Mouse (Mus musculus) spleen, adult 12 weeks (tissue): ENCODE results near the gene Vill.

Source experiments
- DNase-seq: peaks from one replicate; pipeline ENCODE4 v3.0.0; 2022; ENCODE audit warnings: low spot score

The Vill gene

DNA sequence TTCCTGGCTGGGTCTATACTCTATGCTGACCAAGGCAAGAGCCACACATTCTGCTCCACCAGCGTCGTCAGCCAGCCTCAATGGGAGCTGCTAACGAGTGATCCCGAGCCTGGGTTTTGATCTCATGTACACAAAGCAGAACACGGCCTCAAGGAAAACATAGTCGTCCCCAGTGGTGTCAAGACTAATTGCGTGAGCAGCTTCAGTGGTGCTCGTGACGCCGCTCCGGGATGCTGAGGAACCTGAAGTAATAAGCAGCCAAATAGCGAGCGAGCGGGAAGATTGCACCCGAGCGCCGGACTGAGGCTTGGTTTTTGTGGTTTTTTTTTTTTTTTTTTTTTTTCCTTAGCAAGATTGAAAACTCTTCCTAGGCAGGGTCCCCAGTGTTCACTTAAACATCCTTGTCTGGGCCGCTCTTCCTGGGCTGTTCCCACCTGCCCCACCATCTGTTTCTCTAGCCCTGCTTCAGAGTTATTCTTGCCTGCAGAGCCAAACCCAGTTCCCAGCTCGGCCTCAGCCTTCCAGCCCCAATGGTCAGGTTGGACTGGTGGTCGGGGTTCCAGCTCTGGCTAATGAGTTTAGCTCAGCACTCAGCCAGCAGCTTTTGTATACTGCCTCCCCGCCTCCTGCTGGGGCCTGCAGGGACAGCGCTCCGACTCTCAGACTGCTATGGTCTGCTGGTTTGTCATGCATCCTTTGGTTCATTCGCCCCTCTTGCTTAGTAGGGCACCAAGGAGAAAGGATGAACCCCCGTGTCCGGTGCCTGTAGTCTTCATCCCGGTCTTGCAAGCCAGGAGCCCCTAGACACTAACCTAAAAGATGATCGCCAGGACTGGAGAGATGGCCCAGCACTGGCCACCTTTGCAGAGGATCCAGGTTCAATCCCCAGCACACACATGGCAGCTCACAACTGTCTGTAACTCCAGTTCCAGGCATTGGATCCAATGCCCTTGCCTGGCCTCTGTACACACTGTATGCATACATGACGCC, 17.6 kb upstream of the Vill start:
- no peak for DNase-seq

DNA sequence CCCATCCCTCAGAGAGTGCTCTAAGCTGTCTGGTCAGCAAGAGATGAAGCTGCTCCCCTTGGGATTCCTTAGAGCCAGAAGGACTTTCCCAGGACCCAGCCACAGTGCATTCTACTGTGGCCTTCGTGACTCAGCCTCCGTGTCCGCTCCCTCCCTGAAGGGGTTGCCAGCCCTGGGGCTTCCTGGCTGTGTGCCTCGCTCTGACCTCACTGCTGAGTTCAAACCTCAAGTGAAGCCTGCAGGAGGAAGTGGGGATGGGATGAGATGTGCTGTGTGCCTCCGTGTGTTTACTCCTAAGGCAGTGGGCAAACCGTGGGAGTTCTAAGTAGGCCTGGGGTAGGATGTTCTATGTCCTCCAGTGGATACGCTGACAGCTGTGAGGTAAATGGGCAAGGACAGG, 16.7 kb upstream of the Vill start:
- DNase-seq = no peak

DNA sequence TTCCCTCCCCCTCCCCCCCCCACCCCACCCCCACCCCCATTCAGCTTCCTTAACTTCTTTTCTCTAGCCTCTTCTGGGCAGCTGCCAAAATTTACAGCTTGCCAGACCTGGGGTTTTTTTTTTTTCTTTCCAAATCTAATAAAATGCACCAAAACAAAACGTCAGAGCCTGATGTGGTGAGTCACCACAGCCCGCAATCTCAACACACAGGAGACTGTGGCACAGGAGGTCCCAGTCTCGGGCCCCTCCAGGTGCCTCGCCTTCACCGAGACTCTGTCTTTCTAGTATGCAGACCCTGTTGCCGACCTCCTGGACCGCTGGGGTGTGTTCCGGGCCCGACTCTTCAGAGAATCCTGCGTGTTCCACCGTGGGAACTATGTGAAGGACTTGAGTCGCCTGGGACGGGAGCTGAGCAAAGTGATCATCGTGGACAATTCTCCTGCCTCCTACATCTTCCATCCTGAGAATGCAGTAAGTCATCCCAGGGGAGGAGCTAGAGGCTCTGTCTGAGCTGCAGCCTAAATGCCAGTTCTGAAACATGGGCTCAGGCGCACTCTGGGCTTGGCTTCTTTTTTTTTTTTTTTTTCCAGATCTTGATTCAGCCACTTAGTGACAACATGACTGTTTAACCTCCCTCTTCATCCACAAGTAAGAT, 15.4 kb upstream of the Vill start:
- DNase-seq = no peak

DNA sequence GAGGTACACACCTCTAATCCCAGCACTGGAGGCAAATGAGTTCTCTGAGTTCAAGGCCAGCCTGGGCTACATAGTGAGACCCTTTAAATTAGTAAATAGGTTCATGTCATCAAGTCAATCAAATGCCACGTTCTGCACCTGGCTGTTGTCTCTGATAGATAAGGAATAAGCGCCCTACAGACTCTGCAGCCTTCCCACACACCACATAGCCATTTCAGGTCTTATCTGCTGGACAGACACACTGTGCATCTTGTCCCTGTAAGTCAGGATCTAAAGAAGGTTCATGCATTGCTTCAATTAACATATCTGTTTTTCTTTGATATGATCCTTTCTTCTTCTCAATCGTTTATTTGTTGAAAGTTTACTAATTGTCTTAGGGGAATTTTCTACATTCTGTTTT, 14.0 kb upstream of the Vill start:
- DNase-seq = no peak

GRCm38 (mm10) chr9:119040101-119040775, 12.3 kb upstream of the Vill start:
- DNase-seq = no peak

DNA sequence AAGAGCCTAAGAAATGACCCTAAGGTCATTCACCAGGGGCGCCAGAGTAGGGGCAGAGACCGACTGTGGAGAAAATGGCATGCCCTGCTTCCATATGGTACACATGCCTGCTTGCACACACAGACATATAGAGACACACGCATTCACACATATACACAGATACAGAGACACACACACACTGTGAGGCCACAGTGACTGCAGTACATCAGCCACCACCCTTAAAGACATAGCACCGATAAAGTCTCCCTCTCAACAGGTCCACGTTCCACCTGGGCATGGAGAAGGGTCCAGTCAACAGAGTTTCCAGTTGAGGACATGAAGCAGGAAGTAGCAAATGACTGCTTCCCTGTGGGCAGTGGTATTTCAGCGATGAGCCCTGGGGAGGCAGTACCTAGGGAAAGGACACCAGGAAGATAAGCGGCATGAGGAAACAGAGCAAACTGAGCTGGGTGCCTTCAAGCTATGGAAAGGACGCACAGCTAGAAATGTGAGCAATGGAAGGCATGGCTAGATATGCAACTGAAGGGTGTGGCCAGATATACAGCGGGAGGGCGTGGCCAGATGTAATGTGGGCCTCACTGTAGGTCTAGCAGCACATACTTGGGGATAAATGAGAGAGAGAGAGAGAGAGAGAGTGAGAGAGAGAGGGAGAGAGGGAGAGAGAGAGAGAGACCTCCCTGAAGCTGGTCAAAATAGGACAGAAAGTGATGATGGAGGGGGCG, 4.2 kb upstream of the Vill start:
- DNase-seq = no peak

GRCm38 (mm10) chr9:119051158-119051557, 1.4 kb upstream of the Vill start:
- DNase-seq = no peak

DNA sequence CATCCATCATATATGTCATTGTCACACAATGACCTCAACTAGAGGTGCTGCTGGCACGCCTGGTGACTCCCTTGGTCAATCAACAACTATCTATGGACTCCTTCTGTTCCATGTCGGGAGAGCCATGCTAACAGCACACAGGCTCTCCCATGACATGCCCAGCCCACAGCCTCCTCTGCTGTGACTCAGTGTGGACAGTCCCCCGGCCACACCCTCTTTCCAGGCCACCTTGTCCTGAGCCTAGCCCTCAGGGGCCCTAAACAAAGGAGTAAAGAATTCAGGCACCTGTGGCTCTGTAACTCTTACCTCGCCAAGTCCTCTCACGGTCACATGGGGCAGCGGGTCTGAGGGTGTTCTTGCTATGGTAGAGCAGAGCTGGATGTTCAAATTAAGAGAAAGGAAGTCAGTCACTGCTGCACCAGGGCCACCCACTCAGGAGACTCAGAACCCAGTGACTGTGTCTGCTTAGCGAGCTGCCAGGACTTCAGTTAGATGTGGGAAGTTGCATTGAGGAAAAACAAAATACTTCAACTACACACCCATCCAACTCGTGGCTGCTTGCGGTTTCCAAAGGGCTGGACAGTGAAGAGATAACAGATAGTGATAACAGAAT, 1.5 kb downstream of the Vill start:
- DNase-seq = no peak

- DNase-seq = no peak
Observed at GRCm38 (mm10) chr9:119055336-119055735, 2.8 kb downstream of the Vill start.

GRCm38 (mm10) chr9:119058245-119058644, 5.7 kb downstream of the Vill start:
- no peak for DNase-seq

DNA sequence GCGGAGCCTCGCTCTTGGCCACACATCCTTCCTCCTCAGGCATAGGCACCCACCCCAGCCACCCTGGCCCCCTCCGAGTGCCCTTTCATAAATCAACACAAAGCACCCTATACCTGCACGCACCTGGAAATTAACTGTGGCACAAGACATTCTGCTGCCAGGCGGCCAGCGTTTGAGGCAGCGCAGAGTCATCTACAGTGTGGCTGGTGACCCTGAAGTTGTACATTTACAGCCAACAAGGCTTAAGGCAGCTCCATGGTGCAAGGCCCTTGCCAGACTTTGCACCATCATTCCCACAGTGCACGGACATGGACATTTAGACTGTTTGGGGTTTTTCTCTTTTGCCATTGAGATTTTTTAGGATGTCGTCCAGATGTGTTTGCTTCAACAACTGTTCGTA, 8.1 kb downstream of the Vill start:
- no peak for DNase-seq

- DNase-seq = no peak
Observed at GRCm38 (mm10) chr9:119063036-119063644, 10.6 kb downstream of the Vill start.

DNA sequence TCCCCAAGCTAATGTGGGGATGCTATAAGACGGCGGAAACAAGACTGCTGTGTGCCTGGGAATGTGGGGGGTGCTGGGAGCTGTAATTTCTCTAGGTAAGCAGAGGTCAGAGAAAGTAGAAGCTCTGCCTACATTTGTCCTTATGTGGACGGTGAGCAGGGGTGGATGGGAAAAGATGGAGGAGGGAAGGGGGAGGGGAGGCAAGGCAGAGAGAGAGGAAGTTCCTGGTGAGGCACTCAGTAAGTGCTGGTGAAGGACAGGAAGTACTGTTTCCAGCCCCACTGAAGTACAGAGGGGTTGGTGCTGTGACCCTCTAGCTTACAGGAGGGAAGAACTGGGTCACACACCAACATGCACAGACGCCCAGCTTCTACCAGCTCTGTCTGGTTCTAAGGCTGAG, 11.7 kb downstream of the Vill start:
- DNase-seq = no peak

GRCm38 (mm10) chr9:119067601-119068000, 15.0 kb downstream of the Vill start:
- DNase-seq = peak; percentile 12

DNA sequence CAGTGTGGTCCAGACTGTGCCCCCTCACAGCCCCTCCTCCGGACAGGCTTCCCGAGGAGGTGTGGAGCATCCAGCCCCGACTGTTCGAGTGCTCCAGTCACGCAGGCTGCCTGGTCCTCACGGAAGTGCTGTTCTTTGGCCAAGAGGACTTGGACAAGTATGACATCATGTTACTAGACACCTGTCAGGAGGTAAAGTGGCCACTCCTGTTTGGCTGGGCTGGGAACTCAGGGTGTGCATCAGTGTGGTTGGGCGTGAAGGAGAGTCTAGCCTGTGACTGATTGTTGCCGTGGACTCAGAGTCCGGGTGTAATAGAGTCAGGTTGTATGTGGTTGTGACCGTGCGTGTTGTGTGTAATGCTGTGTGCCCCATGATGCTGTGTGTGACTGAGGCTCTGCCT, 15.7 kb downstream of the Vill start:
- DNase-seq = no peak

DNA sequence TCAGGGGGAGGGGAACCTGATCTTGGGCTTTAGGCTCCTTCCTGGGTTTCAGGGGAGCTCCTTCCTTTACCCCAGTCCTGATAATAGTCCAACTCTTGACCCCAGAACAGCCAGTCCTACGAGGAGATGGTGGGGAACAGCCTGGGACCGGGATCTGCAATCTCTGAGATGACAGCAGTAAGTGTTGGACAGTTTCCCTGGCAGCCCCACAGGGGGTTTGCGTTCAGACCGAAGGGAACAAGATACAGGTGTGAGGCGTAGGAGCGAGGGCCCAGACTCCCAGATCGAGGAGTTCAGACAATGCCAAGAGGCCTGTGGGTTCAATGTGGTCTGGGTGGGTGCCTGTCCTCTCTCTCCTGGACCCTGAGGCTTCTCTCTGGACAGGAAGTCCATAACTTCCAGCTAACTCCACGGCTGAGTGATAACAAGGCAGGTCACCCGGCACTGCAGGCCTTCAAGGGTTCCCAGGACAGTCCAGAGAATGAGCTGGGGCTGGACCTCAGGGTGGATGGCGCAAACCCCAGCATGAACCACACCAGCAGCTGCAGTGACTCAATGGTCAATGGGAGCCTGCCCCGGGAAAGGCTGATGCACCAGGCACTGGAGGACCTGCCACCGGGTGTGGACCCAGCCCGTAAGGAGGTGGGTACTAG, 17.7 kb downstream of the Vill start:
- DNase-seq = no peak

GRCm38 (mm10) chr9:119071786-119072185, 19.2 kb downstream of the Vill start:
- DNase-seq = no peak

- DNase-seq = no peak
Observed at GRCm38 (mm10) chr9:119073184-119073895, 20.8 kb downstream of the Vill start.

GRCm38 (mm10) chr9:119075685-119076084, 23.1 kb downstream of the Vill start:
- DNase-seq = no peak

DNA sequence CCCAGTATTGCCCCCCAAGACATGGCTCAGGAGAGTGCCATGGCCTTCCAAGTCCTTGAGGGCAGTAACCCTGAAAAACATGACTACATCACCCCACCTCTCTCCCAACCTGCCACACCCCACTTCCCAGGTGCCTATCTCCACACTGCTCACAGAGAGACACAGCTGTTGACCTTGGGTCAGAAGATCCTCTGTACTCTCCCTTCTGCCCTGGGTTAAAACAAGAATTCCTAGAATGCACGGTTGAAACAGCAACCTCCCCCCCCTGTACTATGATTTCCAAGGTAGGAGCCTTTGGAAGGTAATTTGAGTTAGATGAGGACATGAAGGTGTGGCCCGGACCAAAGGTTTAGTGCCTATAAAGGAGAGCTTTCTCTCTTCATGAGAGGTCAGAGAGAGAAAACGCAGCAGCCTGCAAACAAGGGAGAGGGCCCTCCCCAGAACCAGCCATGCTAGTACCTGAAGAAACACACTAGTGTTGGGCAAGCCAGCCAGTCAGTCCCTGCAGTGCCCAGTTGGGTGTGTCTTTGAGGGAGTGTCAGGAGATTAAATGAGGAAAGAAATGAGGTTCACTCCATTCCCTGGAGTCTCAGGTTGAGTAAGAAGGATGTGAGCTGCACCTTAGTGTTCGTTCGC, 27.6 kb downstream of the Vill start:
- no peak for DNase-seq
